ENCODE assay signal across 8 mouse cellular contexts in genomic region chr12:110447306-110447705, GRCm38 (mm10). TPM values are rescaled to one million over a fixed set of nuclear protein-coding genes. Genes with fewer than 3 reads are reported as not detected.
DNase-seq lines count a peak whose midpoint lies in the region; ATAC-seq lines count a peak whose summit lies in the region.

No protein-coding gene starts in this region.

- peak overlapping the region; percentile 82 for H3K9ac ChIP-seq in forebrain, embryonic 14.5 days (ENCODE audit: low read length)
- peak overlapping the region; percentile 90 for H3K9ac ChIP-seq in hindbrain, embryonic 12.5 days
- peak overlapping the region; percentile 85 for H3K9ac ChIP-seq in limb, embryonic 12.5 days (replicated peaks)
- H3K9ac ChIP-seq in midbrain, embryonic 11.5 days (ENCODE audit: low read length): peak overlapping the region; percentile 86

- no peaks in the 10 kb centered on the region for H3K27me3 ChIP-seq in forebrain, embryonic 14.5 days (replicated peaks; ENCODE audit: control insufficient read depth, insufficient read depth, low read length)
- peaks cover 8% of the 10 kb centered on the region; the same call in 1 of the 2 replicates for H3K27me3 ChIP-seq in hindbrain, embryonic 12.5 days
- H3K27me3 ChIP-seq in limb, embryonic 12.5 days: peaks cover 25% of the 10 kb centered on the region
- H3K27me3 ChIP-seq in midbrain, embryonic 11.5 days (ENCODE audit: control insufficient read depth, insufficient read depth, low read length): no peaks in the 10 kb centered on the region

- 0 out of 2 replicates have a peak, but pooled peaks cover 4% of the 10 kb centered on the region for H3K36me3 ChIP-seq in forebrain, embryonic 14.5 days (ENCODE audit: control insufficient read depth, insufficient read depth, low read length)
- H3K36me3 ChIP-seq in hindbrain, embryonic 12.5 days: no peaks in the 10 kb centered on the region
- H3K36me3 ChIP-seq in limb, embryonic 12.5 days: peaks cover 11% of the 10 kb centered on the region; the same call in 1 of the 2 replicates
- no peaks in the 10 kb centered on the region for H3K36me3 ChIP-seq in midbrain, embryonic 11.5 days (ENCODE audit: control insufficient read depth, insufficient read depth, low read length)

- H3K4me2 ChIP-seq in forebrain, embryonic 14.5 days (ENCODE audit: low read length): peak overlapping the region; percentile 72
- H3K4me2 ChIP-seq in hindbrain, embryonic 12.5 days (replicated peaks): peak overlapping the region; percentile 76
- peak overlapping the region; percentile 85 for H3K4me2 ChIP-seq in limb, embryonic 12.5 days
- peak overlapping the region; percentile 74 for H3K4me2 ChIP-seq in midbrain, embryonic 11.5 days

- H3K4me1 ChIP-seq in forebrain, embryonic 14.5 days (ENCODE audit: control insufficient read depth, insufficient read depth, low read length): peaks cover 8% of the 10 kb centered on the region
- peaks cover 13% of the 10 kb centered on the region; the same call in 1 of the 2 replicates for H3K4me1 ChIP-seq in hindbrain, embryonic 12.5 days
- no peaks in the 10 kb centered on the region; the same call in 1 of the 2 replicates for H3K4me1 ChIP-seq in limb, embryonic 12.5 days (replicated peaks)
- peaks cover 10% of the 10 kb centered on the region for H3K4me1 ChIP-seq in midbrain, embryonic 11.5 days (ENCODE audit: control insufficient read depth, insufficient read depth, low read length)

- peak; percentile 58 for DNase-seq in layer of hippocampus, adult 11-12 months (ENCODE audit: low spot score)
- no peak for DNase-seq in layer of hippocampus, adult 9-10 months (ENCODE audit: low spot score)
- peak; percentile 28 for DNase-seq in c-Kit-negative CD71-positive TER-119-positive erythroid progenitor cells, embryonic 14.5 days (ENCODE audit: low read depth, low spot score)
- peak; percentile 37 for DNase-seq in forebrain, embryonic 14.5 days (ENCODE audit: low spot score)
- peak; percentile 93 for DNase-seq in midbrain, embryonic 11.5 days (ENCODE audit: low spot score, missing footprints)
- DNase-seq in spleen, postnatal 14 days (ENCODE audit: low spot score in 2 of 2): peak; percentile 29 to 42

- peak overlapping the region; percentile 79 for H3K4me3 ChIP-seq in forebrain, embryonic 14.5 days (ENCODE audit: low read depth, low read length)
- peak overlapping the region; percentile 80 for H3K4me3 ChIP-seq in hindbrain, embryonic 12.5 days
- peak overlapping the region; percentile 87 for H3K4me3 ChIP-seq in limb, embryonic 12.5 days (replicated peaks)
- peak overlapping the region; percentile 88 for H3K4me3 ChIP-seq in midbrain, embryonic 11.5 days (ENCODE audit: low read depth, low read length)

- ATAC-seq in forebrain, embryonic 14.5 days: peak; percentile 57
- ATAC-seq in hindbrain, embryonic 12.5 days (ENCODE audit: low FRiP score): peak; percentile 63
- ATAC-seq in limb, embryonic 12.5 days (ENCODE audit: insufficient number of reproducible peaks, insufficient read depth, low FRiP score, low TSS enrichment, low read depth): peak; percentile 28; the same call in 1 of the 2 replicates
- peak; percentile 47 for ATAC-seq in midbrain, embryonic 11.5 days (ENCODE audit: low FRiP score)

- H3K9me3 ChIP-seq in forebrain, embryonic 14.5 days (replicated peaks; ENCODE audit: control insufficient read depth, low read length): no peaks in the 10 kb centered on the region
- H3K9me3 ChIP-seq in hindbrain, embryonic 12.5 days (replicated peaks): no peaks in the 10 kb centered on the region
- H3K9me3 ChIP-seq in limb, embryonic 12.5 days: no peaks in the 10 kb centered on the region
- H3K9me3 ChIP-seq in midbrain, embryonic 11.5 days (ENCODE audit: control insufficient read depth, low read length): no peaks in the 10 kb centered on the region

- 0% methylated on average over 30 of the region's 39 CpGs for WGBS in forebrain, embryonic 14.5 days
- under 1% methylated on average over 29 of the region's 39 CpGs for WGBS in hindbrain, embryonic 12.5 days
- WGBS in limb, embryonic 12.5 days: under 1% methylated on average over 30 of the region's 39 CpGs
- WGBS in midbrain, embryonic 11.5 days: 0% methylated on average over 27 of the region's 39 CpGs

- H3K27ac ChIP-seq in forebrain, embryonic 14.5 days (ENCODE audit: low read depth, low read length): peak overlapping the region; percentile 94
- H3K27ac ChIP-seq in hindbrain, embryonic 12.5 days: peak overlapping the region; percentile 83
- peak overlapping the region; percentile 70 for H3K27ac ChIP-seq in limb, embryonic 12.5 days
- peak overlapping the region; percentile 30; the same call in 1 of the 2 replicates for H3K27ac ChIP-seq in midbrain, embryonic 11.5 days (ENCODE audit: low read depth, low read length)

RNA-seq across cellular contexts. Expression of gene Ppp2r5c, which starts 0.4 kb away (rescaled TPM):
- polyA plus RNA-seq in forebrain, embryonic 14.5 days (2014; fragmentation: Nextera tagmentation; extraction: Ambion mirVana): 138 and 144 TPM in 2 replicates
- 153 and 163 TPM in 2 replicates for polyA plus RNA-seq in hindbrain, embryonic 12.5 days (2016; fragmentation: Nextera tagmentation; extraction: Ambion mirVana)
- 147 and 153 TPM in 2 replicates for polyA plus RNA-seq in limb, embryonic 12.5 days (2016; fragmentation: Nextera tagmentation; extraction: Ambion mirVana)
- polyA plus RNA-seq in midbrain, embryonic 11.5 days (2014; fragmentation: Nextera tagmentation; extraction: Ambion mirVana): 175 and 183 TPM in 2 replicates

Comparison
In these comparisons a context has a peak if more than half of its experiments do, and no peak if none do; other contexts are left out.
1. H3K27ac ChIP-seq: peak in every context shown above with its lines; median percentile 94 in forebrain, embryonic 14.5 days; 83 in hindbrain, embryonic 12.5 days; 70 in limb, embryonic 12.5 days; 30 in midbrain, embryonic 11.5 days.